Mouse (Mus musculus): ENCODE measurements around the gene Sh3d21. TPM values are rescaled to one million over a fixed set of nuclear protein-coding genes. Genes with fewer than 3 reads are reported as not detected.

The Sh3d21 gene
- polyA plus RNA-seq, 1 experiment from 2014 or later = 2.5 TPM

DNA sequence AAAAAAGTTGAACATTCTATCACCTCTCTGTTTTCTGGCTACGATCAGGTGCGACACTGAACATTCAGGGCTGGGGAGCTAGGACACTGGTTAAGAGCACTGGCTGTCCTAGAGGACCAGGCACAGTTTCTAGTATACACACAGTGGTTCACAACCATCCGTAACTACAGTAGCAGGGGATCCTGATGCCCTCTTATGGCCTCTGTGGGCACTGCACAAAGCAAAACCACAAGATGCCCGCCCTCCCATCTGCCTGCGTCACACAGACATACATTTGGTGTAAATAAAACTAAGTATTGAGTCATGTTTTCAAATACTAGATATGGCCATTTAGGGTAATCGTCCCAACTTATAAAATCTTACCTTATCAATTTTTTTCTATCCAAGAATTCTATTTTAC, 5.7 kb downstream of the Sh3d21 start:
- Histone ChIP-seq H3K9me3 (ENCODE audit: control insufficient read depth, low read length) (no peaks in the 10 kb centered on the region), H3K4me3 (ENCODE audit: control insufficient read depth in 1 of 2, insufficient read depth in 1 of 2, low read depth in 1 of 2, low read length in 2 of 2) (no peak overlapping the region), H3K4me2 (ENCODE audit: low read length) (no peak overlapping the region), H3K27ac (replicated peaks in 1 of 2; ENCODE audit: control insufficient read depth in 1 of 2, insufficient read depth in 1 of 2, low read depth in 2 of 2, low read length in 2 of 2) (no peak overlapping the region), H3K27me3 (ENCODE audit: control insufficient read depth, insufficient read depth, low read length) (no peaks in the 10 kb centered on the region), H3K36me3 (ENCODE audit: control insufficient read depth, insufficient read depth, low read length) (no peaks in the 10 kb centered on the region), H3K9ac (ENCODE audit: low read length) (no peak overlapping the region), H3K4me1 (ENCODE audit: control insufficient read depth in 2 of 2, insufficient read depth in 2 of 2, low read length in 2 of 2) (peaks cover 6 to 7% of the 10 kb centered on the region in 2 experiments; a peak in 2 of 4 replicates)
- WGBS = 88% methylated on average over 6 of the region's 6 CpGs
- ATAC-seq (ENCODE audit: insufficient number of reproducible peaks, insufficient read depth, low FRiP score, low read depth) = no peak

DNA sequence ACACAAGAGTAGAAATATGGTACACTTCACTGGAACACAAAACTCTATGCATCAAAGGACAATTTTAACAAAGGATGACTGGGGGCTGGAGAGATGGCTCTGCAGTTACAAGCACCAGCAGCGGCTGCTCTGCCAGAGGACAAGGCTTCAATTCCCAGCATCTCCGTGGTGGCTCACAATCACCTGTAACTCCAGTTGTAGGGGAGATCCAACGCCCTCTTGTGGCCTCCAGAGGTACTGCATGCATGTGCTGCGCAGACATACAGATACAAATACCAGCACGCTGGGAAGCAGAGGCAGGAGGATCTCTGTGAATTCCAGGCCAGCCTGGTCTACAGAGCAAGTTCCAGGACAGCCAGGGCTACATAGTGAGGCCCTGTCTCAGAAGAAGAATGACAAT, 6.7 kb downstream of the Sh3d21 start:
- no peak overlapping the region for H3K27ac ChIP-seq (replicated peaks in 1 of 2; ENCODE audit: control insufficient read depth in 1 of 2, insufficient read depth in 1 of 2, low read depth in 2 of 2, low read length in 2 of 2)
- WGBS = 56% methylated on average over 5 of the region's 5 CpGs

DNA sequence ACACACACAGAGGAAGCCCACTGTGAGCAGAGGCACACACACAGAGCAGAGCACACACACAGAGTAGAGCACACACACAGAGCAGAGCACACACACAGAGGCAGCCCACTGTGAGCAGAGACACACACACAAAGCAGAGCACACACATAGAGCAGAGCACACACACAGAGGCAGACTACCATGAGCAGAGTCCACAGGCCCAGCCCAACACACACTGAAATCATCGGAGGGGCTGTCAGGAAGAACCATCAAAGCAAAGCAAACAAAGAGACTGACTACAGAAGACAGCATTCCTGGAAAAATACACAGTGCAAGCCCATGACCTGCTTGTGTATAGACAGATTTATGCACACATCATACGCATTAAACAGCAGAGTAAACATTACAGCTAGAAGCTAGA, 7.4 kb downstream of the Sh3d21 start:
- Histone ChIP-seq H3K27me3 (ENCODE audit: control insufficient read depth, insufficient read depth, low read length) (no peaks in the 10 kb centered on the region), H3K4me3 (ENCODE audit: control insufficient read depth in 1 of 2, insufficient read depth in 1 of 2, low read depth in 1 of 2, low read length in 2 of 2) (no peak overlapping the region), H3K36me3 (ENCODE audit: control insufficient read depth, insufficient read depth, low read length) (no peaks in the 10 kb centered on the region), H3K4me1 (ENCODE audit: control insufficient read depth in 2 of 2, insufficient read depth in 2 of 2, low read length in 2 of 2) (peaks cover 10 to 12% of the 10 kb centered on the region in 2 experiments; a peak in 2 of 4 replicates), H3K9ac (ENCODE audit: low read length) (no peak overlapping the region), H3K4me2 (ENCODE audit: low read length) (no peak overlapping the region), H3K9me3 (ENCODE audit: control insufficient read depth, low read length) (no peaks in the 10 kb centered on the region), H3K27ac (replicated peaks in 1 of 2; ENCODE audit: control insufficient read depth in 1 of 2, insufficient read depth in 1 of 2, low read depth in 2 of 2, low read length in 2 of 2) (peak overlapping the region; percentile 19 to 62)
- 49% methylated on average over 2 of the region's 2 CpGs for WGBS
- no peak for ATAC-seq (ENCODE audit: insufficient number of reproducible peaks, insufficient read depth, low FRiP score, low read depth)

More for the DNA sequence above, 6.7 kb downstream of the Sh3d21 start:
- no peak overlapping the region for H3K9ac ChIP-seq (ENCODE audit: low read length)
- no peaks in the 10 kb centered on the region for H3K9me3 ChIP-seq (ENCODE audit: control insufficient read depth, low read length)
- H3K36me3 ChIP-seq (ENCODE audit: control insufficient read depth, insufficient read depth, low read length) = no peaks in the 10 kb centered on the region
- H3K4me3 ChIP-seq (ENCODE audit: control insufficient read depth in 1 of 2, insufficient read depth in 1 of 2, low read depth in 1 of 2, low read length in 2 of 2) = no peak overlapping the region
- ATAC-seq (ENCODE audit: insufficient number of reproducible peaks, insufficient read depth, low FRiP score, low read depth) = no peak
- H3K4me1 ChIP-seq (ENCODE audit: control insufficient read depth in 2 of 2, insufficient read depth in 2 of 2, low read length in 2 of 2) = peaks cover 6 to 10% of the 10 kb centered on the region in 2 experiments; a peak in 2 of 4 replicates
- no peak overlapping the region for H3K4me2 ChIP-seq (ENCODE audit: low read length)
- no peaks in the 10 kb centered on the region for H3K27me3 ChIP-seq (ENCODE audit: control insufficient read depth, insufficient read depth, low read length)

DNA sequence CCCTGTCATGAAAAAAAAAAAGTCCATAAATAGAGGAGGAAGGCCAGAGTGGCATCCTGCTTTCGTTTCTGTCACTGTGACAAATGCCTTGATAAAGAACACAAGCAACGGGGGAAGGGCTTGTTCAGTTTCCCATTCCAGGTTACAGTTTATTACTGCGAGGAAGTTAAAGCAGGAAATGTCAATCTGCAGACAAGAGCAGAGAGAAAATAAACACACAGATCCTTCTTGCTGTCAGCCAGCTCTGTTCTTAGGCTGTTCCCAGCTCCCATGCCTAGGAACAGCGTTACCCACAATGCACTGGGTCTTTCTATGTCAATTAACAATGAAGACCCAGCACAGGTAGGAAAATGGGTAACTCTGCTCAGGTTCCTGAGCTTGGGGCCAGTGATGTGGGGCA, 8.1 kb downstream of the Sh3d21 start:
- ATAC-seq (ENCODE audit: insufficient number of reproducible peaks, insufficient read depth, low FRiP score, low read depth) = no peak

DNA sequence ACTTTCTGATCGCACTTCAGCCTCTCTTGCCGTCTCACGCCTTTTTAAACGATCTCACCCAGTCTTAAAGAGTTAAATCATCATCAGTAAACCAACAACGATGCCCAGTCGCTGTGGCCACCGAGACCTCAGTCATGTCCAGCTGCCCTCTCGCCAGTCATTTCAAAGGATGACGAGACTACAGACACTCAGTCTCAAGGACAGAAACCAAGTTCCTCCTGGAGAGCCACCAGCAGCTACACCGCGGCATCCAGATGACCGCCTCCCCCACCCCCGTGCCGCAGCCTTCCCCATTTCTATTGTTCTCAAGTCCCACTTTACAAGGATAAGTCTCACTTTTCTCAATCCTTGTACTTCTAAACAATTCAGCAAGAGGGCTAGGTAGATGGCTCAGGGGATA, 10.4 kb downstream of the Sh3d21 start:
- 48% methylated on average over 14 of the region's 14 CpGs for WGBS
- Histone ChIP-seq H3K9ac (ENCODE audit: low read length) (no peak overlapping the region), H3K36me3 (ENCODE audit: control insufficient read depth, insufficient read depth, low read length) (peaks cover 5% of the 10 kb centered on the region; the same call in 1 of the 2 replicates), H3K27ac (replicated peaks in 1 of 2; ENCODE audit: control insufficient read depth in 1 of 2, insufficient read depth in 1 of 2, low read depth in 2 of 2, low read length in 2 of 2) (no peak overlapping the region), H3K4me2 (ENCODE audit: low read length) (no peak overlapping the region), H3K27me3 (ENCODE audit: control insufficient read depth, insufficient read depth, low read length) (peaks cover 14% of the 10 kb centered on the region; the same call in 1 of the 2 replicates), H3K4me1 (ENCODE audit: control insufficient read depth in 2 of 2, insufficient read depth in 2 of 2, low read length in 2 of 2) (peaks cover 29 to 34% of the 10 kb centered on the region in 2 experiments), H3K9me3 (ENCODE audit: control insufficient read depth, low read length) (no peaks in the 10 kb centered on the region), H3K4me3 (ENCODE audit: control insufficient read depth in 1 of 2, insufficient read depth in 1 of 2, low read depth in 1 of 2, low read length in 2 of 2) (no peak overlapping the region)
- ATAC-seq (ENCODE audit: insufficient number of reproducible peaks, insufficient read depth, low FRiP score, low read depth) = no peak

More for the DNA sequence above, 8.1 kb downstream of the Sh3d21 start:
- Histone ChIP-seq H3K4me3 (ENCODE audit: control insufficient read depth in 1 of 2, insufficient read depth in 1 of 2, low read depth in 1 of 2, low read length in 2 of 2) (no peak overlapping the region), H3K4me1 (ENCODE audit: control insufficient read depth in 2 of 2, insufficient read depth in 2 of 2, low read length in 2 of 2) (peaks cover 17 to 18% of the 10 kb centered on the region in 2 experiments), H3K9me3 (ENCODE audit: control insufficient read depth, low read length) (no peaks in the 10 kb centered on the region), H3K27me3 (ENCODE audit: control insufficient read depth, insufficient read depth, low read length) (no peaks in the 10 kb centered on the region), H3K27ac (replicated peaks in 1 of 2; ENCODE audit: control insufficient read depth in 1 of 2, insufficient read depth in 1 of 2, low read depth in 2 of 2, low read length in 2 of 2) (peak overlapping the region; percentile 19 to 62), H3K4me2 (ENCODE audit: low read length) (no peak overlapping the region), H3K36me3 (ENCODE audit: control insufficient read depth, insufficient read depth, low read length) (no peaks in the 10 kb centered on the region; the same call in 1 of the 2 replicates), H3K9ac (ENCODE audit: low read length) (no peak overlapping the region)
- WGBS = 24% methylated on average over 4 of the region's 4 CpGs

DNA sequence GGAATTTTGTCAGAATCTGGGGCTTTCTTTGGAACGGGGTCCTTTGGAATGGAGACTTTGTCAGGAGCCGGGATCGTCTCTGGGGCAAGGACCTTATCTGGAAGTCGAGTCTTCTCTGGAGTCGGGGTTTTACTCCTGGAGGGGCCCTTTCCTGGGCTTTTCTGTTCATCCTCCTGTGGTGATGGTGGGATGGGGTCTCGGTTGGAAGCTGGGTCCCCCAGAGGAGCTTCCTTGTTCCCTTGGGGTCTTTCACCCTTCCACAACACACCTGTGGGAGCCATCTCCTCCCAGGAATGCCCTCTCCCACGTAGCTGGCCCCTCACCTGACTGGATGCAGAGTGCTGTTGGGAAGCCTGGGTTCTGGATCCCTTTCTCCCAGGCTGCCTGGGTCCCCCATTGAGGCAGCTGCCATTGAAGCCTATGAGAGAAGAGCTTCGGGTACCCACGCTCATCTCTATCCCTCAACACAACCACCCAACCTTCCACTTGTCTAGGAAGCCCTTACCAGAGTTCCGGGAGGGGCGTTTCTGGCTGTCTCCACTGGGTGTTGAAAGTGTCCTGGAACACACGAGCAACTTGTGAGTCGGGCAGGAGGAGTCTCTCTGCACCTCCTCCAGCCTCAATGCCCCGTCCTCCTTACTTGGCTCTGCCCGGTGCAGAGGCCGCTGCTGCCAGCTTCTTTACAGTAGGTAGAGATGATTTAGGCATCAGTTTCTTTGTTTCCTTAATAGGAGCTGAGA, 11.4 kb downstream of the Sh3d21 start:
- Histone ChIP-seq H3K27me3 (ENCODE audit: control insufficient read depth, insufficient read depth, low read length) (peaks cover 14% of the 10 kb centered on the region; the same call in 1 of the 2 replicates), H3K9me3 (ENCODE audit: control insufficient read depth, low read length) (no peaks in the 10 kb centered on the region), H3K4me2 (ENCODE audit: low read length) (no peak overlapping the region), H3K27ac (replicated peaks in 1 of 2; ENCODE audit: control insufficient read depth in 1 of 2, insufficient read depth in 1 of 2, low read depth in 2 of 2, low read length in 2 of 2) (no peak overlapping the region), H3K36me3 (ENCODE audit: control insufficient read depth, insufficient read depth, low read length) (peaks cover 5% of the 10 kb centered on the region; the same call in 1 of the 2 replicates), H3K4me3 (ENCODE audit: control insufficient read depth in 1 of 2, insufficient read depth in 1 of 2, low read depth in 1 of 2, low read length in 2 of 2) (no peak overlapping the region), H3K4me1 (ENCODE audit: control insufficient read depth in 2 of 2, insufficient read depth in 2 of 2, low read length in 2 of 2) (peaks cover 34 to 37% of the 10 kb centered on the region in 2 experiments), H3K9ac (ENCODE audit: low read length) (no peak overlapping the region)
- WGBS = 68% methylated on average over 16 of the region's 16 CpGs
- no peak for ATAC-seq (ENCODE audit: insufficient number of reproducible peaks, insufficient read depth, low FRiP score, low read depth)

DNA sequence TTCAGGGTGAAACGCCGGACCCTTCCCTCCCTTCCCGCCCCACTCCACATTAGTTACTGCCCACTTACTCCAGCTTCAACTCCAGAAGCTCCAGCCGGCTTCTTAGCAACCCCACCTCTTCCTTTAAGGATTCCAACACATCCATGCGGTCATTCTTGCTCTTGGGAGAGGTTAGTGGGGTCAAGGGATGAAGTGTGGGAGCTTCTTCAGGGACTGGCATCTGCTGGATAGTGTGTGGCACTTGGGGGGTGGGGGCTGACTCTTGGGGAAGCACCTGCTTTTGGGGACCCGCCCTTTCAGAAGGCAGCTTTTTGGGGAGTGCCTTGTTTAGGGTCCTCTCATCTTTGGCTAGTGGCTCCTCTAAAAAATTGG, 12.4 kb downstream of the Sh3d21 start:
- peak overlapping the region; percentile 70 for H3K4me2 ChIP-seq (ENCODE audit: low read length)
- 75% methylated on average over 6 of the region's 6 CpGs for WGBS

More for the DNA sequence above, 12.4 kb downstream of the Sh3d21 start:
- Histone ChIP-seq H3K9ac (ENCODE audit: low read length) (no peak overlapping the region), H3K36me3 (ENCODE audit: control insufficient read depth, insufficient read depth, low read length) (peaks cover 5% of the 10 kb centered on the region; the same call in 1 of the 2 replicates), H3K9me3 (ENCODE audit: control insufficient read depth, low read length) (no peaks in the 10 kb centered on the region), H3K4me1 (ENCODE audit: control insufficient read depth in 2 of 2, insufficient read depth in 2 of 2, low read length in 2 of 2) (peaks cover 34 to 37% of the 10 kb centered on the region in 2 experiments), H3K4me3 (ENCODE audit: control insufficient read depth in 1 of 2, insufficient read depth in 1 of 2, low read depth in 1 of 2, low read length in 2 of 2) (0 out of 4 replicates have a peak overlapping the region, but pooled peaks of 1 of the 2 experiments have one; percentile 56), H3K27ac (replicated peaks in 1 of 2; ENCODE audit: control insufficient read depth in 1 of 2, insufficient read depth in 1 of 2, low read depth in 2 of 2, low read length in 2 of 2) (peak overlapping the region; percentile 15 to 81; a peak in 3 of 4 replicates), H3K27me3 (ENCODE audit: control insufficient read depth, insufficient read depth, low read length) (peaks cover 14% of the 10 kb centered on the region; the same call in 1 of the 2 replicates)
- ATAC-seq (ENCODE audit: insufficient number of reproducible peaks, insufficient read depth, low FRiP score, low read depth) = no peak

Data from heart, embryonic 14.5 days (tissue).